Mouse (Mus musculus): ENCODE results near the gene Sync.

- no peak for TF ChIP-seq CTCF (conservative IDR thresholded peaks at IDR 0.05; ENCODE audit: insufficient read depth, insufficient read length, low read depth, low read length)
- TF ChIP-seq POLR2A (IDR thresholded peaks at IDR 0.05; ENCODE audit: low read depth, low read length) = no peak
These were observed 39.8 kb upstream of the Sync start for GRCm38 (mm10) chr4:129247381-129248242.
